9 mouse cellular contexts compared by ENCODE assay signal in the genomic region with DNA sequence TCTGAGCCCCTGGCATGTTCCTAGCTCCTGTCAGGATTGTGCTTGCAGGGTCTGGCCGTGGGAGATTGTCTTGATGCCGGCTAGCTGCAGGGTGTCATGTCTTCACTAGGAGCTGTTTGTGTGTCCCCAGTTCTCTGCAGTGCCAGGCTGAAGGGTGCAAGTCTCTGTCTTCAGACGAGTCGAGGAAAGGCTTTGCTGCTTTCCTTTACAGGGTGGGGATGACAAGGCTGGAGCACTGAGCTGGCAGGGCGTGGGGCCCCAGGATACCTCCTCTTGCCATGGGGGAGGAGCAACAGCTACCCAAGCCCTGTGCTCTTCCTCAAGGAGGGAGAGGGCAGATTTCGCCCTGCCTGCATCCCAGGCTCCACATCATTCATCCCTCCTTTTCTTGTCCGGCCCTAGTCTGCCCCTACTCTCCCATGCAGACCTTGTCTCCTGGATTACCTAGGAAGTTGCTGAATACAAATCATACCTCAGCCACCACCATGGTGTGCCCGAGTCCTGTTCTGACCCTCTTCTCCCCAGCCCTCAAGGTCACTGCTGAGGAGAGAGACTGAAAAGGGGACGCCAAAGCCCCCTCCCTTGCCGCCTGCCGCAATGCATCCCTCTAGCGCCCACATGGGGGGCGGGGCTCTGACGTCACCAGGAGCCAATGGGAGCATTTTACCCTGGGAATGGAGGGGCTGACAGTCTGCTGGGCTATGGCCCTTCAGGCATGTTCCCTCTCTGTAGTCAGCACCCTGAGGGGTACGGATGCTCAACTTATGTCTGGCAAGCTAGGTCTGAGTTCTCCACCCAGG. TPM values are rescaled to one million over a fixed set of nuclear protein-coding genes. Genes with fewer than 3 reads are reported as not detected.
DNase-seq lines count a peak whose midpoint lies in the region; ATAC-seq and TF ChIP-seq lines count a peak whose summit lies in the region.
"Had no signal": no experiment of that assay in that cellular context is flagged by ENCODE, and none has a peak within 500 bp of the region (broad histone marks: within the 10 kb centered on the region; RNA-seq: fewer than 3 reads in every experiment).

No protein-coding gene starts in this region.

- peak overlapping the region; percentile 90 for H3K4me2 ChIP-seq in forebrain, postnatal 0 days (ENCODE audit: low read depth)
- peak overlapping the region; percentile 86 for H3K4me2 ChIP-seq in intestine, embryonic 14.5 days (ENCODE audit: low read length)
- H3K4me2 ChIP-seq in liver, embryonic 11.5 days = peak overlapping the region; percentile 93
- H3K4me2 ChIP-seq in neural tube, embryonic 15.5 days = peak overlapping the region; percentile 89

- WGBS in forebrain, postnatal 0 days = 3% methylated on average over 15 of the region's 15 CpGs
- WGBS in intestine, embryonic 14.5 days = 2% methylated on average over 15 of the region's 15 CpGs
- WGBS in liver, embryonic 11.5 days = 10% methylated on average over 15 of the region's 15 CpGs
- under 1% methylated on average over 15 of the region's 15 CpGs for WGBS in neural tube, embryonic 15.5 days

- no peaks in the 10 kb centered on the region for H3K27me3 ChIP-seq in forebrain, postnatal 0 days (ENCODE audit: insufficient read depth, low read length)
- no peaks in the 10 kb centered on the region; the same call in 1 of the 2 replicates for H3K27me3 ChIP-seq in intestine, embryonic 14.5 days (replicated peaks; ENCODE audit: control insufficient read depth, insufficient read depth, low read length)
- H3K27me3 ChIP-seq in liver, embryonic 11.5 days (replicated peaks; ENCODE audit: control insufficient read depth, insufficient read depth, low read length) = peaks cover 5% of the 10 kb centered on the region
- H3K27me3 ChIP-seq in neural tube, embryonic 15.5 days (replicated peaks) = no peaks in the 10 kb centered on the region

- DNase-seq in heart, adult 11 months = peak; percentile 95
- DNase-seq in heart, adult 8-10 months (ENCODE audit: low spot score) = no peak
- DNase-seq in cerebellum, adult 11 months = peak; percentile 86
- DNase-seq in forebrain, postnatal 0 days = peak; percentile 92
- DNase-seq in intestine, embryonic 14.5 days (ENCODE audit: low spot score) = peak; percentile 80
- no peak for DNase-seq in liver, embryonic 11.5 days (ENCODE audit: low spot score)

- no peaks in the 10 kb centered on the region for H3K9me3 ChIP-seq in forebrain, postnatal 0 days (ENCODE audit: low read length)
- no peaks in the 10 kb centered on the region for H3K9me3 ChIP-seq in intestine, embryonic 14.5 days (ENCODE audit: control insufficient read depth, low read length)
- H3K9me3 ChIP-seq in liver, embryonic 11.5 days (ENCODE audit: control insufficient read depth, low read length) = no peaks in the 10 kb centered on the region
- H3K9me3 ChIP-seq in neural tube, embryonic 15.5 days (replicated peaks) = no peaks in the 10 kb centered on the region

- peak overlapping the region; percentile 83 for H3K27ac ChIP-seq in forebrain, postnatal 0 days (ENCODE audit: low read depth, low read length)
- H3K27ac ChIP-seq in intestine, embryonic 14.5 days (ENCODE audit: low read depth) = no peak overlapping the region
- H3K27ac ChIP-seq in liver, embryonic 11.5 days (ENCODE audit: low read depth, low read length) = no peak overlapping the region
- peak overlapping the region; percentile 87 for H3K27ac ChIP-seq in neural tube, embryonic 15.5 days (replicated peaks)

- H3K36me3 ChIP-seq in forebrain, postnatal 0 days (ENCODE audit: insufficient read depth) = peaks cover 34% of the 10 kb centered on the region
- H3K36me3 ChIP-seq in intestine, embryonic 14.5 days (ENCODE audit: control insufficient read depth, insufficient read depth, low read length) = no peaks in the 10 kb centered on the region
- H3K36me3 ChIP-seq in liver, embryonic 11.5 days (ENCODE audit: control insufficient read depth, insufficient read depth, low read length) = no peaks in the 10 kb centered on the region; the same call in 1 of the 2 replicates
- H3K36me3 ChIP-seq in neural tube, embryonic 15.5 days = peaks cover 27% of the 10 kb centered on the region

- peak overlapping the region; percentile 85 for H3K4me3 ChIP-seq in forebrain, postnatal 0 days (ENCODE audit: low read depth, low read length)
- peak overlapping the region; percentile 53 for H3K4me3 ChIP-seq in intestine, embryonic 14.5 days (ENCODE audit: low read depth, low read length)
- peak overlapping the region; percentile 51 for H3K4me3 ChIP-seq in liver, embryonic 11.5 days (ENCODE audit: low read depth, low read length)
- peak overlapping the region; percentile 75 for H3K4me3 ChIP-seq in neural tube, embryonic 15.5 days (replicated peaks)

- H3K9ac ChIP-seq in forebrain, postnatal 0 days = peak overlapping the region; percentile 82
- peak overlapping the region; percentile 44 for H3K9ac ChIP-seq in intestine, embryonic 14.5 days (ENCODE audit: low read length)
- H3K9ac ChIP-seq in liver, embryonic 11.5 days (ENCODE audit: low read depth, low read length) = peak overlapping the region; percentile 20
- H3K9ac ChIP-seq in neural tube, embryonic 15.5 days (replicated peaks) = peak overlapping the region; percentile 94

- TF ChIP-seq CTCF in forebrain, postnatal 0 days (IDR thresholded peaks at IDR 0.05; ENCODE audit: low read depth) = peak; percentile 1; the same call in 1 of the 2 replicates

- peaks cover 22% of the 10 kb centered on the region for H3K4me1 ChIP-seq in forebrain, postnatal 0 days (ENCODE audit: insufficient read depth)
- H3K4me1 ChIP-seq in intestine, embryonic 14.5 days (replicated peaks; ENCODE audit: control insufficient read depth, insufficient read depth, low read length) = peaks cover 8% of the 10 kb centered on the region
- peaks cover 7% of the 10 kb centered on the region for H3K4me1 ChIP-seq in liver, embryonic 11.5 days (replicated peaks; ENCODE audit: control insufficient read depth, insufficient read depth, low read length)
- H3K4me1 ChIP-seq in neural tube, embryonic 15.5 days = peaks cover 60% of the 10 kb centered on the region

- peak; percentile 66 for ATAC-seq in forebrain, postnatal 0 days
- ATAC-seq in intestine, embryonic 14.5 days (replicated peaks; ENCODE audit: low FRiP score, low TSS enrichment, low read depth) = peak; percentile 33
- peak; percentile 33 for ATAC-seq in liver, embryonic 11.5 days (replicated peaks; ENCODE audit: low FRiP score)
- peak; percentile 54 for ATAC-seq in neural tube, embryonic 15.5 days (ENCODE audit: low FRiP score)
- no peak for ATAC-seq in monocyte, adult 5-6 weeks (replicated peaks; ENCODE audit: insufficient number of reproducible peaks, low FRiP score, low TSS enrichment, poor library complexity, severe bottlenecking)

RNA-seq across cellular contexts. Expression of a gene that starts 12.0 kb away (rescaled TPM):
- total RNA-seq in heart, adult 8-10 months (2022) = 10 to 100 TPM; 12.6 to 15.3 (median 14.0) TPM
- 24.9 and 29.8 TPM in 2 replicates for total RNA-seq in forebrain, postnatal 0 days (2014; rRNA removed)
- 37.1 and 40.0 TPM in 2 replicates for polyA plus RNA-seq in forebrain, postnatal 0 days (2015; fragmentation: Nextera tagmentation; extraction: Ambion mirVana)
- 21.5 and 22.8 TPM in 2 replicates for polyA plus RNA-seq in intestine, embryonic 14.5 days (2014; fragmentation: Nextera tagmentation; extraction: Ambion mirVana)
- polyA plus RNA-seq in liver, embryonic 11.5 days (2014; fragmentation: Nextera tagmentation; extraction: Ambion mirVana) = 34.1 and 36.0 TPM in 2 replicates
- polyA plus RNA-seq in neural tube, embryonic 15.5 days (2015; fragmentation: Nextera tagmentation; extraction: Ambion mirVana) = 32.9 and 34.8 TPM in 2 replicates
- 28.0 to 35.7 TPM (median 28.3 TPM) in 3 replicates for total RNA-seq in monocyte, adult 5-6 weeks (2017)

RNA-seq across cellular contexts. Expression of a gene that starts 26.9 kb away (rescaled TPM):
- 100 to 1,000 TPM; 116 to 156 (median 143) TPM for total RNA-seq in heart, adult 8-10 months (2022)
- total RNA-seq in forebrain, postnatal 0 days (2014; rRNA removed) = 549 and 619 TPM in 2 replicates
- polyA plus RNA-seq in forebrain, postnatal 0 days (2015; fragmentation: Nextera tagmentation; extraction: Ambion mirVana) = 428 and 484 TPM in 2 replicates
- polyA plus RNA-seq in intestine, embryonic 14.5 days (2014; fragmentation: Nextera tagmentation; extraction: Ambion mirVana) = 21.3 and 22.1 TPM in 2 replicates
- 3.8 and 4.7 TPM in 2 replicates for polyA plus RNA-seq in liver, embryonic 11.5 days (2014; fragmentation: Nextera tagmentation; extraction: Ambion mirVana)
- polyA plus RNA-seq in neural tube, embryonic 15.5 days (2015; fragmentation: Nextera tagmentation; extraction: Ambion mirVana) = 495 and 557 TPM in 2 replicates
- not detected in 3 replicates for total RNA-seq in monocyte, adult 5-6 weeks (2017)
- total RNA-seq: neutrophil, adult 5-6 weeks had no signal

Comparison
In these comparisons a context has a peak if more than half of its experiments do, and no peak if none do; other contexts are left out.
1. DNase-seq: peak in heart, adult 11 months (single experiment), cerebellum, adult 11 months (single experiment), forebrain, postnatal 0 days (single experiment) and intestine, embryonic 14.5 days (single experiment); none in heart, adult 8-10 months (single experiment) and liver, embryonic 11.5 days (single experiment).
2. H3K27ac ChIP-seq: peak in forebrain, postnatal 0 days (single experiment) and neural tube, embryonic 15.5 days (single experiment); none in intestine, embryonic 14.5 days (single experiment) and liver, embryonic 11.5 days (single experiment).
3. H3K9ac ChIP-seq: peak in every context shown above with its lines; median percentile 94 in neural tube, embryonic 15.5 days; 82 in forebrain, postnatal 0 days; 44 in intestine, embryonic 14.5 days; 20 in liver, embryonic 11.5 days.
4. RNA of a gene that starts 26.9 kb away (polyA plus RNA-seq): 495 to 557 TPM in neural tube, embryonic 15.5 days and 428 to 484 TPM in forebrain, postnatal 0 days; 21.3 to 22.1 TPM in intestine, embryonic 14.5 days and 3.8 to 4.7 TPM in liver, embryonic 11.5 days; every median in the first group is over 10 times any median in the second.
5. Peak in every context shown above with its lines, with median percentiles within 50 percentile points of each other: H3K4me2 ChIP-seq and H3K4me3 ChIP-seq.